Mouse (Mus musculus): ENCODE data around the gene Ddah1.
"Not testable (repeated sequence)": the region's sequence is repeated elsewhere in the genome, so short reads cannot be mapped to it uniquely, and the experiment has no call there.

Ddah1 gene

DNA sequence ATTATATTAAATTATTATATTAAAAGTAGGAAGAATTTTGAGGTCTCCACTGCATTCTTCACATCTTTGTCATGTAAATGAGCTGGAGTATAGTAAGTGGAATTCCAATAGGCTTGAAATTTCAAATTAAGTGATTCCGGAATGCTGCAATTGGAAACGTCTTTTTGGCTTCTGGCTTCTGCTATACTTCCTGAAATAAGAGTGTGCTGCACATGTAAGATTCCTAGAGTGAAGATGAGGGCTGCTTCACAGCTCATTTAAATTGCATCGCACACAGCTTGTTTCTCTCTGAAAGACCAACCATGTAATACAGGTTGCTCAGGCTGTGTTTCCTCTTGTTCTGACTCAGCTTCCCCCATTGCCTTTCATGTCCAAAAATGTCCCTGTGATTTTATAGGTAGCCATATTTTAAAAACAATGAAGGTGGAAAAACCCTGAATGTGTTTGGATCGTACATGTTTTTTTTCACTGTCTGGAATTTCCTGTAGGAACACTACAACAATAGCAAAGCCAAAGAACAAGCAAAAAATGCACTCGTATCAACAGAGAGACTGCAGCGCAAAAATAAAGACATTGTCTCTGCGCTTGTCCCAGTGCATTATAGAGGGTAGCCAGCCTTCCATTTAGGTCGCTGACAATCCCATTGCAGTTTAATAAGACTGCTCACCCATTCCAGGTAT lies 105.7 kb downstream of the Ddah1 start:
- in situ Hi-C loops (cut with MboI, MseI), result no loop called here

DNA sequence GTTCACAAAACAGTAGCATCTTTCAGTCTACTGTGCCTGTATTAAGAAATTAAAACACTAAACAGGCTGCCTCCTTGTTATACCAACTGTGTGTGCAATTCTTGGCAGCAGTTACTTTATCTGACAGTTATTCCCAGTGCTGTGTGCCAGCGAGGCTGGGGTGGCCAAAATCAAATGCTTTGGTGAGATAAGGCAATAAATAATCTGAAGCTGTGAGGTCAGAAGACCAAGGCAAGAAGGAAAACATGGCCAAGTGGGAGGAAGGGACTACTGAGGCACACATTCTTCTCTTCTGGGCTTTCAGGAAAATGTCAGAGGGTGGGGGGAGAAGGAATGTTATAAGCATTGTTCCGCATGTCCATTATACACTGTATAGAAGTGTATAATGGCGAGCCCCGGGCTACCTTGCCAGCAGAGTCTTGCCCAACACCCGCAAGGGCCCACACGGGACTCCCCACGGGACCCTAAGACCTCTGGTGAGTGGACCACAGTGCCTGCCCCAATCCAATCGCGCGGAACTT lies 106.3 kb downstream of the Ddah1 start:
- in situ Hi-C loops (cut with MboI, MseI), result no loop called here

DNA sequence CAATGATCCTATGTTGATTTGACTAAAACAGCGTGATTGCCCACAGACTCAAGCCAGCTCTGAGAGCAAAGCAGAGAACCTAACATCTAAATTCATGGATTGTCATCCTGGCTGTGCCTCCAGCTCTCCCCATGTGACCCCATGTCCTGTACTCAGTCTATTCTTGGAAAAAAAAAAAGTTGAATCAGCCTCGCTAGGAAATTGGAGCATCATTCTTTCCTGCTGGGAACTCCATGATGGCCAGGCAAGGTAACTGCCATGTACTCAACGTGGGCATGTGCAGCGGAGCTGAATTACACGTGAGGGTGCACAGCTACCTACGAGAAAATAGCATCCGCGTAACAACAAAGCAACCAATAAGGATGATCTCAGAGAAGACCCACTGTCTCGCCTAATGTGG lies 114.2 kb downstream of the Ddah1 start:
- in situ Hi-C loops (cut with MboI, MseI), result no loop called here

DNA sequence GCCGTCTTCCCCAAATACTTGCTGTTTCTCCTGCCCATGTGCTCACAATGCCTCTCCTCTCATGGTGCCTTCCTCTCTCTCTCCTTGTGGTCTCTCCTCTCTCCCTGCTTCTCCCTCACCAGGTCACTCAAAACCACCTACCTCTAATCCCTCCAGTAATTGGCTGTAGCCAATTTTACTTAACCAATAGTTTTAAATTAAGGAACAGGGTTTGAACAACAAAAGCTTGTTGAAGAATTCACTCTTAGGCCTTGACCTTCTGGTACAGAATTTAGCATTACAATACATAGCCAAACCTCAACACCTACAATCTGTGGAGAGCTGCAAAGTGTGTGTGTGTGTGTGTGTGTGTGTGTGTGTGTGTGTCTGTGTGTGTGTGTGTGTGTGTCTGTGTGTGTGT lies 114.8 kb downstream of the Ddah1 start:
- in situ Hi-C loops (cut with MboI, MseI), result no loop called here

DNA sequence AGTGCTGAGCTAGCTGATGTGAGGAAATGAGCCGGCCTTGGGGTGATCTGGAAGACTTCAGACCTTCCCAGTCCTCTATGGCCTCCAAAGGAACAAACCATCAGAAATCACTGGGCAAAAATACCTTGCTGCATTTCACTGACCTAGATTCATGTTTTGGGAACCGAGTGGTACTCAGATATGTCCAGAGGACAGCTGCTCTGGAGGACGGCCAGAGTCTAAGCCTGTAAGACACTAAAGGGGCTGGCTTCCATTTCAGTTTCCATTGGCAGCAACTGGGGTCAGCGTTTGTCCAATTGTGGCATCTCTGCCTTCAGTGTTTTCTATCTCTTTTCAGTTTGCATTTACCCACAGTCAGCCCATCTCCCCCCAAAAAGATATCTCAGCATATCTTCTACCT lies 115.7 kb downstream of the Ddah1 start:
- in situ Hi-C loops (cut with MboI, MseI), result no loop called here

DNA sequence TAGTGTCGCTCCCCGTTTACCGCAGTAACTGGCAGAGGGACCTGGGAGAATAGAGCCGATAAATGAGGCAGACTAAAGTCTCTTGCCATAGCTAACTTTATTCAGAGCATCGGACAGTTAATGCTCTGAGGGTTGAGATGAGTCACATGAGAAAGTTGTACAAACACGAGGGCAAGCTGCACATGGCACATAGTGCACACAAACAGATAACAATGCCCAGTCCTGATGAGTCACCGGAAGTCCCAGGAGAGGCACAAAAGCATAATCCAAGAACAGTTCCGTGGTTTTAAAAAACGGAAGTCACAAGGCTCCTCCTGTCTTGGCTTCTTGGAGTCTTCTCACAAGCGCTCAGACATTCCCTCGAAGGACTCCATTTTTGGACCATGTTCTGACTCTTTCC lies 117.6 kb downstream of the Ddah1 start:
- in situ Hi-C loops (cut with MboI, MseI), result no loop called here

DNA sequence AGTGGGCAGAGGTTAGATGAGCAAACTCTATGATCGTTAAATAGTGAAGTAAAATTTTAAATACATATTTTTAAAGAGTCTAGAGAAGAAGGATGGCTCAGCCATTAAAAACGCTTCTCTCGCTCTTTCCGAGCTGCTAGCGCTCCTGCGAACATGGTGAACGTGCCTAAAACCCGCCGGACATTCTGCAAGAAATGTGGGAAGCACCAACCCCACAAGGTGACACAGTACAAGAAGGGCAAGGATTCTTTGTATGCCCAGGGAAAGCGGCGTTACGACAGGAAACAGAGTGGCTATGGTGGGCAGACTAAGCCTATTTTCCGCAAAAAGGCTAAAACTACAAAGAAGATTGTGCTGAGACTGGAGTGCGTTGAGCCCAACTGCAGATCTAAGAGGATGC lies 120.4 kb downstream of the Ddah1 start:
- in situ Hi-C loops (cut with MboI, MseI), result not testable (repeated sequence)

DNA sequence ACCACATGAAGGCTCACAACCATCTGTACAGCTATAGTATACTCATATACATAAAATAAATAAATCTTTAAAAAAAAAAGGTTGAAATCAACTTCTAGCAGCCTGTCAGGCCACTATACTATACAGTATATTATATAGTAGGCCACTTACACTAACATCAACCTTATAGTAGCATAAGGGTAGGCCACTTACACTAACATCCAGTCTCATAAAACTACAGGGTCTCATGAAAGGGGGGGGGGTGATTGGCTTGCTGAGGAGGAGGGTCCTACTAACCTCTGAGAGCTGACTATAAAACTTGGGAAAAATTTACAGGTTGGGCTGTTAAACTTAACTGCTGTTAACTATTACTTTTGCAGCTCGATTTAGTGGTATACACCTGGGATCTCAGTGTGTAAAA lies 121.9 kb downstream of the Ddah1 start:
- in situ Hi-C loops (cut with MboI, MseI), result no loop called here

DNA sequence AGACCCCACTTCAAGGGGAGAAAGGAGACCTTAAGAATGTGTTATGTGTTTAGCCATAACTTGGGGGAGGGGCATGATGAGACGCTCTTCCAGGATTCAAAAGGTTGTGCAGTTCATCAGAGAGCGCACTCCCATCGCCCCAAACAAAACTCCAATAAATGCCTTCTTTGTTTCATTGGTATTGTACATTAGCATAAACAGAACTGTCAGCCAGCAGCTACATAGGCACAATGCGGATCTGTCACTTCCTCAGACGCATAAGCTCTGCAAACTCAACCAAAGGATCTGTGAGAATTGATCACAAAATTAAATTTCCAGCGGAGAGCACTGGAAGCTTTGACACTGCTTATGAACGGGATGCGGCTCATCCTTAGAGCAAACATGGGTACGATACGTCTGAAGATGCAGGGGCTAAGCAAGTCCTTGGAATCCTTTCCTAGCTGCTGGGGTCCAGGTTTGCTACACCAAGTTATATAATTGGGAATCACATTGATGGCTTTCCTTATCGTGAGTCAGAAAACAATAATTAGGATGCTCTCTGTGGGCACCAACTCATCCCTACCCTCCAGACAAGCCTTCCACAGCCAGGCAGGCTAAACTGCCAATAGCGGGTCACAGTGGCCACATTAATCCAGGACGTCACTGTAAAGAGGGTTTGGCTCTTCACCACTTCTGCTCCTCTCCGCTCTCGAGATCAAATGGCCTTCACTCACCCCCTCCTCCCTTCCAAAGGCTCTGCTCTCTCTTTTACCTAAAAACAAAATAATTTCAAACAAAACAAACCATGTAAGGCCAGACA lies 123.8 kb downstream of the Ddah1 start:
- in situ Hi-C loops (cut with MboI, MseI), result no loop called here

DNA sequence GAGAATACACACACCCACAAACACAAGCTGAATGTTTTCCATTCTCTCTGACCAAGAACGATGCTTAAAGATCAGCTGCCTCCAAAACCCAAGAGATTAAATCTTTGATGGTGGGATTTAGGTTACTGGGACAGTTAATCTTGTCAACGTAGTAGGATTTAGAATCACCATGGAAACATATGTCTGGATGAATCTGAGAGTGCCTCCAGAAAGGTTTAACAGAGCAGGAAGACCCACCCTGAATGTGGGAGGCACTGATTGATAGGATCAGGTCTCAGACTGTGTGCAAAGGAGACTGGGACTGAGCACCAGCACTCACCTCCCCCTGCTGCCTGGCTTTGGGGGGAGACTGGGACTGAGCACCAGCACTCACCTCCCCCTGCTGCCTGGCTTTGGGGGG lies 124.8 kb downstream of the Ddah1 start:
- in situ Hi-C loops (cut with MboI, MseI), result no loop called here

DNA sequence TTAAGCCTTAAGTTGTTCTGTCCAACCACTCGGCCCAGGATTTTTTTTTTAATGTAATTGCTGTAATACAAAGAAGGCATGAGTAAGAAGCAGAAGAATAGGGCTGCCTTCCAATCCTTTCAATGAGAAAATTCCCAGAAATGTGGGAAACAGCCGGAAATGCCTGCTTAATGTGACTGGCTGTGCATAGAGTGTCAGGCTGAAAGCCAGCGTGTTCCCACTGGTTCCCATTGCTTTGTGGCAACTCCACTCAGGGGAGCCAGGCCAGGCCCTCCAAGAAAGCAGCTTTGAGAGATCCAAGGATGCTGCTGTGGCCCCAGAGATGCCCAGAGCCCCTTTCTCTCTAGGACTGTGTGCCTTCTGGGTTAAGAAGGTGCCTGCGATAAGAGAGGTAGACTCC lies 126.9 kb downstream of the Ddah1 start:
- in situ Hi-C loops (cut with MboI, MseI), result no loop called here

DNA sequence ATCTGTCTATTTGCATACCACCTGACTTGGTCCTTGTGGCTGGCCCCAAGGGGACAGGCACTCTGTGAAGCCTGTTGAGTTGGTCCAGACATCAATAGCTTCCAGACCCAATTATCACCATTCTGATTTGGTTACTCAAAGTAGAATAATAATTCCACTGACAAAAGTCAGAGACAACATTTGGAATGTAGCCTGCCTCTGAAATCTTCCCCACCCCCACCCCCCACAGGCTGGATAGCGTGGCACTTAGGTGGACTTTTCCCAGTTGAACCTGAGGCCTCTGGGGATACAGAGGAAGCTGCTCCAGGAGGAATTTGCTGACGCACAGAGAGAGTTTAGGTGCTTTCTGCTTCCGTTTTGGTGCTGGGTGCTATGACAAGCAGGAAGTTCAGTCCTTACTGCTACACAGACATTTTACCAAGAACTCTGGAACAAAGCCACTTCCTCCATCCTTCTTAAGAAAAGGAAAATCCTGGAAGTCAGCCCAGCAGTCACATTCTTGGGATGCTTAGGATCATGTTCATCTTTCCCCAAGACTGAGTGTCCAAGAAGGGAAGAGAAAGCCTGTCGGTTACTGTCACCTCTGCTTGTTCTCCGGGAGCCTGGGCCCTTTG lies 127.5 kb downstream of the Ddah1 start:
- in situ Hi-C loops (cut with MboI, MseI), result no loop called here

DNA sequence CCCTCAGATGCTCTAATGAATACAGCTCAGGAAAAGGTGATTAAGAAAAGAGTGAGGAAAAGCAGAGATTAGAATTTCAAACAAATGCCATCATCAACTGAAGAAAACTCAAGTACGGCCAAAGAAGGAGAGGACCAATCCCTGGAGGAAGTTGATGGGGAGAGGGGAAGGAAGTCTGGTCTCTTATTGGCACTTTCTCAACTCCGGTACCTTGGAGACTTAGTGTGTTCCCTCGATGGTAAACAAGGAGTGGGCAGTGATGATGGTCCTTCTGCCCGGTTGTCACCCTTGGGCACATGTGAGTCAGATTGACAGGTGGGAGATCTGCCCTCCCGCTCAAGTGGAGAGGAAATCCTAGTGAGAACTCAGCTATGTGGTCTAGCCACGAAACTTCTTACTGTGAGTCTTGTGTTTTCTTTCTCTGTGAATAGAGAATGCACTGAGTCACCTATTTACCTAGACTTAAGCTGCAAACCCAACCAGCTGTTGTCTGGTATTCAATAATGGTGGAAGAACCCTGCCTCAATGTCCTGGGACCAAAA lies 129.0 kb downstream of the Ddah1 start:
- in situ Hi-C loops (cut with MboI, MseI), result no loop called here

DNA sequence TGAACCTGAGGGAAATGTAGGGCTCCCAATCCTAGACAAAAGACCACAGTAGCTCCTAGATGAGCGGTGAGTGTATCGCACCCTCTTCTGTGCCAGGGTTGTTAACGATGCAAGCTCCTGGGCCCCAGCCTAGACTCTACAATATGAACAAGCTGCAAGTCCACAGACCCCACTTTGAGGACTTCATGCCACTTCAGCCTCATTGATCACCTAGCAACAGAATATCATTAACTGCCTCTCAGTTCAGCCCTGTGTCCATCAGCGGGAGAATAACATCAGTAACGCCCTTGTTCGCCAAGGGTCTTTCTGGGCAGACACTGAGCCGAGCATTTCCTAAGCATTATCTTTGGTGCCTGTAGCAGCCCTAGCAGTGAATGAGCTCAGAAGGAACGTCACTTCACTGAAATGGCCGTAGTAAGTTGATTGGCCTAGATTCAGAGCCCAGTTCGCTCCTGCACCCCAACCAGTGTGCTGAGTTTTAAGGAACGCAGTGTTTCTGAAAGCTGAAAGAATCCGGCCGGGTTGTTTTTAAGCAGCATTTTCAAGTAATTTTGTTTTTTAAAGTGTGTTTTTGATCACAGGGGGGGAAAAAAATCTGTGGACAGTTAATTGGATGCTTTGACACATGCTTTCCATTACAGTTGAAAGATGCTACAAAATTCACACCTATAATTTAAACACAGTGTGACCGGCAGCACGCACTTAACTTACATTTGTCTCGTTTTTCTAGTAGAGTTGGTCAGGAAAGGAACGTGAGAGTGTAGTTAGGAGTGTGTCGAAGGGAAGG lies 132.1 kb downstream of the Ddah1 start:
- in situ Hi-C loops (cut with MboI, MseI), result no loop called here

DNA sequence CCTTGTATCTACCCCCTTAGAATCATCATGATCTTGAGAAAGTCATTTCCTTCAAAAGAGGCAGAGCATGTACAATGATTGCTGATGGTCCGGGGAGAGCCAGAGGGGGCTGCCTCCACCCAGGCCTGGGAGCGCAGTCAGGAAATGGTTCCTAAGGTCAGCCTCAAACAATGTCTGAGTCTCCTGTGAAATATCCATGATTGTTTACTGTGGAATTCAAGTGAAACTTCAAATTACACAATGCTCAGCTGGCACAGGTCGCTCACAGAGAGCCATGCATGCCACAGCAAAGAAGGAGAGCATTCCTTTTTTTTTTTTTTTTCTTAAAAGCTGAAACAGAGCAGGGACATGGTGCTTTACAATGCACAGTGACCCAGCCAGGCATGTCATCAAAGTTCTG lies 134.0 kb downstream of the Ddah1 start:
- in situ Hi-C loops (cut with MboI, MseI), result no loop called here

DNA sequence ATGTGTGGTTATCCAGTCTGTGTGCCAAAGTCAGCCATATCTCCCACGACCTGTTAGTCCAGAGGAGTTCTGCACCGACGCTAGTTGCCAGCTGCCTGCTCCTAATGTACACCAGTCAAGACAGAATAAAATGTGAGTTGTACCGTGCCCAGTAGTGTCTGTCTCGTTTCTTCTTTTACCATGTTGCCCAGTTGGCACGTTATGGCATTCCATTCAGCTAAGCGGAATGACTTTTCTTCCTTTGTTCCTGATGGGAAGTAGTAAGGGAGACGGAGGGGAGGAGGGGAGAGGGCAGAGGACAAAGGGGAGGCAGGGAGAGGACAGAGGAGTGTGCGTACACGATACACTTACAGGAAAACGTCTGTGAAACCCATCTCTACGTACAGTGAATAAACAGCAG lies 135.7 kb downstream of the Ddah1 start:
- in situ Hi-C loops (cut with MboI, MseI), result no loop called here

DNA sequence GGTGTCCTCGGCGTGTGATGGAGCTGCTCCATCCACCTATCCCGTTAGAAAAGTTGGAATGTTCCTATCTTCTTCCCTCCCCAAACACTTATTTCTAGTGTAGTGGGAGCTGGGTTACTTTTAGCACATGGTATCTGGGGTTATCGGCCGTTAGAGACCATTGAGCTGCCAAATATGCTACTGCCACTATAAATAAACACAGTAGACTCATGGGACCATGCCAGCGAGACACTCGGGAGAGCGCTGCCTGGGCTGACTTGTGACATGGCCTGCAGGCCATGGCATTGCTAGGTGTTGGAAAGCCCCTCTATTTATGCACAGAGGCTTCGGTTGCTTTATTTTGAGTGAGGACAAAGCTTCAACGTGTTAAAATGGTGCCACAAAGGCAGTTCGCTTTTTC lies 139.3 kb downstream of the Ddah1 start:
- in situ Hi-C loops (cut with MboI, MseI), result no loop called here

DNA sequence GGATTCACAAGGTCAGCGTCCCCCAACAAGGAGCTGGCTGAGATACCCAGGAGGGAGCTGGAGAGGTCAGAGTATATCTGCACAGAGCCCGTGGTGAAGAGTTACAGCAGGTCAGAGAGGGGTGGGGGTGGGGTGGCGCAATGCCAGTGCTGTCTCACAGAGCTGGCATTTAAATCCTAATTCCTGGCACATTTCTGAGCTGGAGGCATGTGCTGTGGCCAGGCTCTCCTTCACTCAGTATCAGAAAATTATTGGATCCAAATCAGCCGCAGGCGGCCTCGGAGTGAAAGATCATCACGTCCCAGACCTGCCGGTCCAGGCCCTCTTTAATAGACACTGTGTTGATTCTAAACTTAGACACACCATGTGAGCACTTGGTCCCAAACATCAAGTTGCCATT lies 141.4 kb downstream of the Ddah1 start:
- in situ Hi-C loops (cut with MboI, MseI), result loop anchor here (5.0 to 10.0 kb wide), 3 partner anchors 98 to 765 kb away; no protein-coding TSS in a partner anchor

DNA sequence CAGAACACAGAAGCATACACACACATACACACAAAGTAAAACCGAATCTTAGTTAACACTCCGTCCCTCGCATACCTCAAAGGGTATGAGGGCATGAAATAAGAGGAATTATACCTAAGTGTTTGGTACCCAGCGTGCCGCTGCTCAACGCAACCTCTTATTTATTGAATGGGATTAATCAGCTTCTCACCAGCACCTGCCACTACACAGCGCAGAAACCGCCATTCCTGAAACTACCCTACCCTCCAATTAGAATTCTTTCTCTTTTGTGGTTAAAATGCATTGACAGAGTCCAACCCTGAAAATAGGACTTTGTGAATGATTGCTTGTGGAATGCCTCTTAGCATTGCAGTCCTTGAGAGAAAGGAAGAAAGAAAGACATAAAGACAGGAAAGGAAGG lies 145.1 kb downstream of the Ddah1 start:
- in situ Hi-C loops (cut with MboI, MseI), result loop anchor here (5.0 to 10.0 kb wide), 3 partner anchors 101 to 769 kb away; no protein-coding TSS in a partner anchor

DNA sequence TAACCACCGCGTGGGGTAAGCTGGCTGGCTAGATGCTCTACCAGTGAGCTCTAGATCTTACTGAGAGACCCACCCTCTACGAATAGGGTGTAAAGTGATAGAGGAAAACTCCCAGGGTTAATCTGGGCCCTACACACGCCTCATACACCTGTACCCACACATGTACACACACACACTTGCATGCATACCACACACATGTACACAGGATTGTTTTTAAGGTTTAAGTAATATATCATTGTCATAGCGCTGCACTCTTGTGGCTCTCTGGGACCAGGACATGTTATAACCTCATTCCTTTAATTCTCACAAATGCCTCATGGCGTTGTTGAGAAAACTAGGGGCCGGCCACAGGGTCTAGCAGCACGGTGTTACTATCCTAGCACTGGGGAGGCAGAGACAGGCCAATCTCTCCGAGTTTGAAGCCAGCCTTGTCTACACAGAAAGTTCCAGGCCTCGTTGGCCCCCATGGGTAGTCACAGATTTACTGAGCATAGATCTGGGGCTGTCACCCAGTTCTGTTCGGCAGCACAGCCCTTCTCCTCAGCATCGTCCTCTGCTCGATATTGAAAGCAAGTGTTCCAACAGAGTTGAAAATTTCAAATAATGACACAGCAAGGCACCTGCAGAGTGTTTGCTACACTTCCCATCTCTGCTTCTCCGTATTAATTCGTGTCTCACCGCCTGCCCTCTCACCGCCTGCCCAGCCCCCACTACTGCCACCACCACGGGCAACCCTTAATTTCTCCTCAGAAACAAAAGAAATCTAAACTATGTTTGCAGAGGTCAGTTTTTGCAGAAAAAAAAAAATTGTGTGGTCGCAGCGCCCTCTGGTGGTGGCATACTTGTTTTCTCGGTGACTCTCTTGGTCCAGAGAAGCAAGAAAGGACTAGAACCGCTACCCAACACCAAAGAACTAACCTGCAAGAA lies 146.6 kb downstream of the Ddah1 start:
- in situ Hi-C loops (cut with MboI, MseI), result loop anchor here (5.0 to 10.0 kb wide), 3 partner anchors 103 to 770 kb away; no protein-coding TSS in a partner anchor
